Mouse (Mus musculus) neural tube, embryonic 14.5 days (tissue): ENCODE results near the gene Akt1s1. TPM values are rescaled to one million over a fixed set of nuclear protein-coding genes. Genes with fewer than 3 reads are reported as not detected.

Source experiments
- ATAC-seq: fragments of 200-750 bp; cut with Nextera tagmentation; 2 replicates; pipeline ENCODE4 v1.8.0; 2017; ENCODE audit warnings: low read depth, mild to moderate bottlenecking, moderate TSS enrichment, moderate library complexity
- H3K27ac ChIP-seq: fragments of 300-500 bp; sonication (generic); 2 replicates; pipeline ENCODE4 v1.5.1; 2014; ENCODE audit warnings: low read depth, mild to moderate bottlenecking, control low read depth, low read length, moderate library complexity, mixed read lengths
- H3K27me3 ChIP-seq: fragments of 300-500 bp; sonication (generic); 2 replicates; pipeline ENCODE4 v1.6.1; 2014; ENCODE audit warnings: low read length; ENCODE audit not compliant: control insufficient read depth, insufficient read depth
- H3K36me3 ChIP-seq: fragments of 300-500 bp; sonication (generic); 2 replicates; pipeline ENCODE4 v1.6.1; 2014; ENCODE audit warnings: low read length, mixed read lengths; ENCODE audit not compliant: control insufficient read depth, insufficient read depth
- H3K4me1 ChIP-seq: fragments of 300-500 bp; sonication (generic); 2 replicates; pipeline ENCODE4 v1.6.1; 2014; ENCODE audit warnings: low read length; ENCODE audit not compliant: control insufficient read depth, insufficient read depth
- H3K4me2 ChIP-seq: fragments of 300-500 bp; sonication (generic); 2 replicates; pipeline ENCODE4 v1.6.1; 2014; ENCODE audit warnings: mild to moderate bottlenecking, low read depth, low read length, control low read depth
- H3K4me3 ChIP-seq: fragments of 300-500 bp; sonication (generic); 2 replicates; pipeline ENCODE4 v1.5.1; 2014; ENCODE audit warnings: low read depth, low read length, control low read depth, mixed read lengths
- H3K9ac ChIP-seq: fragments of 300-500 bp; sonication (generic); replicated peaks from 2 replicates; pipeline ENCODE4 v1.6.1; 2014; ENCODE audit warnings: low read depth, mild to moderate bottlenecking, control low read depth, low read length, mixed read lengths
- H3K9me3 ChIP-seq: fragments of 300-500 bp; sonication (generic); 2 replicates; pipeline ENCODE4 v1.6.1; 2016; ENCODE audit warnings: low read length; ENCODE audit not compliant: control insufficient read depth
- WGBS: fragments of 180-500 bp; shearing (Covaris S2); extraction: QIAGEN DNeasy Blood & Tissue Kit; methylation state at CpG from one replicate; pipeline ENCODE4 v1.1.7; 2014; 5-methylcytosine and 5-hydroxymethylcytosine counted together
- polyA plus RNA-seq: library from polyadenylated mRNA; unstranded; fragments of >200 nt; fragmentation: Nextera tagmentation; extraction: Ambion mirVana; gene quantifications from 2 replicates; pipeline ENCODE4 v1.2.1, GENCODE M21; 2014

Akt1s1 gene
- polyA plus RNA-seq, 1 experiment from 2014 or later, result 36.4 TPM

DNA sequence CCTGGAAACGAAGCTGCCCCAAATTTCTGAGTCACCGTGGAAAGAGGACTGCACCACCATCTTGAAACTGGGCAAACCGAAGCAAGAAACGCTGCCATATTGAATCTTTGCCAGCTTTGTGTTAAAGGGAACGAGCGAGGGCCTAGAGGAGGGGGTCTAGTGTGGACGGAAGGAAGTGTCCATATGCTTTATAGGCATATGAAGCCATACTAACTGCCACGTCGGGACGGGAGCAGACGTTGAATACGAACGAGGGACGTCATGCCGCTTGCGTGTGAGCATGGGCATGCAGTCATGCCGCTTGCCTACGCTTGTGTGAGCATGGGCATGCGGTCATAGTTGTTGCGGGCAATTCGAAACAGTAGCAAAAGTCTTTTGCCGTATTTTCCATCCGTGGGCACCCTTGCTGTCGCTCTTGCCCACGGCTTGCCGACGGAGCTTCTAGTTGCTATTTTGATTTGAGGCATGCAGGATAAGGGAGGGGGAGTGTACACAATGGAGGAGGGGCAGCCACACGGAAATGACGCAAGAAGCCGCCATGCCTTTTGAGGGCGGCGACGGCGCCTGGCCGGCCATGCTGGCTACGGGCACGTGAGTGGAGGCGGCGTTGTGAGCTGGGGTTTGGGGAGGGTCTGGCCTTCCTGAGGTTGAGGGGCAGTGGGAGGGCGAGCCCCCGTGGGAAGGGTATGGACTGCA lies 773 bp downstream of the Akt1s1 start:
- Histone ChIP-seq H3K36me3 (peaks cover 23% of the 10 kb centered on the region), H3K9me3 (no peaks in the 10 kb centered on the region), H3K9ac (peak overlapping the region; percentile 73), H3K4me3 (peak overlapping the region; percentile 68), H3K4me2 (peak overlapping the region; percentile 71), H3K27me3 (no peaks in the 10 kb centered on the region), H3K4me1 (peaks cover 24% of the 10 kb centered on the region), H3K27ac (peak overlapping the region; percentile 97)
- 0% methylated on average over 41 of the region's 41 CpGs for WGBS
- peak; percentile 73 for ATAC-seq

DNA sequence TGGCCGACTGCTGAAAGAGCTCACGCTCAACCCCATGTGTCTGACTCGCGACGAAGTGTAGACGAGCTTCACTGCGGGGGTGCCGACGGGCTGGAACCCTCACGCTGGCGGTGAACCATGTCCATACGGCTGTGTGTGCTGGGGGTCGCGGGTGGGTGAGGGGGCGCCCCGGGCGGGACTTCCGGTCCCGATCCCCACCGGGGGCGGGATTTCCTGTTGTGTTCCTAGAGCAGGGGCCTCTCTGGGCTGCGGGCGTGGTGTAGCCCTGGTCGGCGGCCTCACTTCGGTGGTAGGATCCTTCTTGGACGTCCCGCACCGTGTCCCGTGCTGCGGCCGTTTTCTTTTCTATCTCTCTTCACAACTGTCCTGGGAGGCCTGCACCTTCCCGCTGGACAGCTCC lies 1.4 kb downstream of the Akt1s1 start:
- peaks cover 29% of the 10 kb centered on the region for H3K4me1 ChIP-seq
- peak; percentile 44 for ATAC-seq
- WGBS, result under 1% methylated on average over 32 of the region's 33 CpGs

DNA sequence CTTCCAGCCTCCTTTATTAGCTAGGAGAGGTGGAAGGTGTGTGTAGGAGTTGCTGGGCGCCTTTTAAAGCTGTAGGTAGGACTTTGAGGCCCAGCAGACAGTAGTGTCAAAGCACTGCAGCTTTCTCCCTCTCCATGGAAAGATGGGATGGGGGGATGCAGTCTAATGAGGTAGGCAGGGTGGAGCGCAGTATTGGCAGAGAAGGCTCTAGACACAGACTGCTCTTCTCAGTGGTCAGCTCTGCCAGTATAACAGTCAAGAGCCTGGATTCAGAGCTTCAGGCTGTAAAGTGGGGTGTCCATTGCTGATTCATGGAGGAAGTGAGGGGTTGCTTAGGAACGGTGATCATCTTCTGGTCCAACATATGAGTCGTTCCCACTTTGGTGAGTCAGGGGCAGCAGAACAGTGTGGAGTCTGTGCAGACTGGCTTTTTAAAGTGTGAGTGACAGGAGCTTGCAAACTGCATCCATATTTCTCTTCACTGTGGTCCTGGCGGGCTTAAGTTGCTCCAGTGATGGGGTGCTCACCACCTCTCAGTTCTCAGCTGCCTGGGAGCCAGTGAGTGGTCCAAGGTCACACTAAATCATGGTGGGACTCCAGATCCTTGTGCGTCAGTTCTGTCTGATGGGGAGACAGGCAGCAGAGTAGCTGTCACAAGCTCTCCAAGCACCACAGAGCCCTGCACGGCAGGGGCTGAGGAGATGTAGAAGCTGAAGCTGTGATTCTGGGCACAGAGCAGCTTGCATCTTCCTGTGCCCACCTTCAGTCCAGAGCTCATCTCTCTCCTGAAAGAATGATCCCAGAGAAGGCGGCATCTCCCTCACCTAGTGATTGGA lies 2.2 kb downstream of the Akt1s1 start:
- no peaks in the 10 kb centered on the region for H3K9me3 ChIP-seq
- 82% methylated on average over 8 of the region's 8 CpGs for WGBS
- H3K4me1 ChIP-seq, result peaks cover 30% of the 10 kb centered on the region
- peaks cover 11% of the 10 kb centered on the region for H3K36me3 ChIP-seq
- no peak for ATAC-seq
- H3K27ac ChIP-seq, result no peak overlapping the region
- H3K4me2 ChIP-seq, result peak overlapping the region; percentile 71
- no peaks in the 10 kb centered on the region for H3K27me3 ChIP-seq
- H3K4me3 ChIP-seq, result peak overlapping the region; percentile 68
- peak overlapping the region; percentile 73 for H3K9ac ChIP-seq

More for the DNA sequence above, 1.4 kb downstream of the Akt1s1 start:
- H3K9me3 ChIP-seq, result no peaks in the 10 kb centered on the region
- H3K4me2 ChIP-seq, result peak overlapping the region; percentile 71
- H3K27ac ChIP-seq, result peak overlapping the region; percentile 97
- peak overlapping the region; percentile 68 for H3K4me3 ChIP-seq
- peak overlapping the region; percentile 73 for H3K9ac ChIP-seq
- peaks cover 19% of the 10 kb centered on the region for H3K36me3 ChIP-seq
- no peaks in the 10 kb centered on the region for H3K27me3 ChIP-seq

DNA sequence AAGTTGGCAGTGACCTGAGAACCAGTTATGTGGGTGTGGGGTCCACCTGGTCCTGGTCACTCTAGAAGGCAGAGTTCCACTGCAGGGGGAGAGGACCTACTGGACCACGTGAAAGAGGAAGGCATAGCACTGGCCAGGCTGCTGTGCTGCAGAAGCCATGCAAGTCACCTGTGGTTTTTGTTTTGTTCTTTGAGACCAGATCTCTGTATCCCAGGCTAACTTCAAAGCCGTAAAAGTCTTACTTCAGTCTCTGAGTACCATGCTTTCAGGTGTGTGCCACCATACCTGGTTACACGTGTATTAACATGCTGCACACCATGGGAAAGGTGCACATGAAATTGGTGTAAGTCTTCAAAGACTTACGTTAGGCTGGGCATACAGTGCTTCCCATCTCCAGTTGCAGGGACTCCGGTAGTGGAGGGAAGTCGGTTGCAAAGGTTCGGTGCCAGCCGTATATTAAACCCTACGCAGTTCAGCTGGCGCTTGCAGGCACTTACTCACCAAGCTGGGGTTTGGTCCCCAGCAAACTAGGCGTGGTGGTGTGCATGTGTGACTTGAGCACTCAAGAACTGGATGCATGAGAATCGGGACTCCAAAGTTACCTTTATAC lies 2.9 kb downstream of the Akt1s1 start:
- H3K4me3 ChIP-seq, result no peak overlapping the region
- H3K9me3 ChIP-seq, result no peaks in the 10 kb centered on the region
- H3K27ac ChIP-seq, result no peak overlapping the region
- 93% methylated on average over 12 of the region's 12 CpGs for WGBS
- no peak for ATAC-seq
- peaks cover 3% of the 10 kb centered on the region; the same call in 1 of the 2 replicates for H3K36me3 ChIP-seq
- no peak overlapping the region for H3K4me2 ChIP-seq
- H3K4me1 ChIP-seq, result peaks cover 34% of the 10 kb centered on the region
- no peak overlapping the region for H3K9ac ChIP-seq
- no peaks in the 10 kb centered on the region for H3K27me3 ChIP-seq

DNA sequence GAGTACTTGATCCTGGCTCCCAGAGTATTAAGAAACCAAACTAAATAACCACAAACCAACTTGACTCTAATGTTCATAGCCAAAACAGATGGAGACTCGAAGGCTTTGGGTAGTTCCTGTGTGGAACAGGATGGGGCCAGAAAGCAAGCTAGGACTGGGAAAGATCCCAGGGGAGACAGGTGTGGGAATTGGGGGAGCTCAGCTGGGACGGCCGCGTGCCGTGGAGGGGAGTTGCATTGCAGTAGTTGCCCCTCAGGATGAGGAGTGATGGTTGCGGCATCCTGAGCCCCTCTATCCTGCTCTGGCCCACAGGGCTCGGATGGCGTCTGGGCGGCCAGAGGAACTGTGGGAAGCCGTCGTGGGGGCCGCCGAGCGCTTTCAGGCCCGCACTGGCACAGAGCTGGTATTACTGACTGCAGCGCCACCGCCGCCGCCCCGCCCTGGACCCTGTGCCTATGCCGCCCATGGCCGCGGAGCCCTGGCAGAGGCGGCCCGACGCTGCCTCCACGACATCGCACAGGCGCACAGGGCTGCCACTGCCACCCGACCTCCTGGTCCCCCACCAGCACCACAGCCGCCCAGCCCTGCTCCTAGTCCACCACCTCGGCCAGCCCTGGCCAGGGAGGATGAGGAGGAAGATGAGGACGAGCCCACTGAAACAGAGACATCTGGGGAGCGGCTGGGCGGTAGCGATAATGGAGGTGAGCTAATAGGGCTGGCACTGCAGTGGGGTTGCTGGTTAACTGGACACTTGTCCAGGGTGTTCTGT lies 3.7 kb downstream of the Akt1s1 start:
- Histone ChIP-seq H3K4me2 (no peak overlapping the region), H3K9ac (no peak overlapping the region), H3K36me3 (0 out of 2 replicates have a peak, but pooled peaks cover 2% of the 10 kb centered on the region), H3K4me1 (peaks cover 32% of the 10 kb centered on the region), H3K4me3 (no peak overlapping the region), H3K9me3 (no peaks in the 10 kb centered on the region), H3K27ac (no peak overlapping the region), H3K27me3 (no peaks in the 10 kb centered on the region)
- WGBS, result 90% methylated on average over 36 of the region's 36 CpGs
- no peak for ATAC-seq

DNA sequence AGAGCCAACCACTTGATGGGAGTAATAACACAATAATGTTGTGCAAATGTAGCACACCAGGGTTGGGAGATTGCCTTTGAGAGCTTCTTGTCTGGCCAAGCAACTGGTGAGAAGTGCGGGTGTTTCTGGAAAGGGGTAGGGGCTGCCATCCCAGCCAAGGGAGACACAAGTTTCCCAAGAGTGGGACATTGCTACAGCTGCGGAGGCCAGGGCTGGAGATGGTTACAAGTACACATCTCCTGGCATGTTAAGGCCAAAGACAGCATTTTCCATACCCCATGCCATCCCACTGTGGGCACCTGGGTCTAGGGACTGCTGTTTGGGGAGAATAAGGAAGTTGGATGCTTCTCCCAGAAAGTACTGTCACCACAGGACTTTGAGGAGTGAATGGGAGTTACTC lies 4.3 kb downstream of the Akt1s1 start:
- no peak overlapping the region for H3K4me3 ChIP-seq
- no peaks in the 10 kb centered on the region for H3K9me3 ChIP-seq
- no peak overlapping the region for H3K4me2 ChIP-seq
- peaks cover 30% of the 10 kb centered on the region for H3K4me1 ChIP-seq
- no peak overlapping the region for H3K27ac ChIP-seq
- H3K9ac ChIP-seq, result no peak overlapping the region
- 94% methylated on average over 2 of the region's 2 CpGs for WGBS
- H3K36me3 ChIP-seq, result 0 out of 2 replicates have a peak, but pooled peaks cover 2% of the 10 kb centered on the region
- H3K27me3 ChIP-seq, result no peaks in the 10 kb centered on the region
- ATAC-seq, result no peak

DNA sequence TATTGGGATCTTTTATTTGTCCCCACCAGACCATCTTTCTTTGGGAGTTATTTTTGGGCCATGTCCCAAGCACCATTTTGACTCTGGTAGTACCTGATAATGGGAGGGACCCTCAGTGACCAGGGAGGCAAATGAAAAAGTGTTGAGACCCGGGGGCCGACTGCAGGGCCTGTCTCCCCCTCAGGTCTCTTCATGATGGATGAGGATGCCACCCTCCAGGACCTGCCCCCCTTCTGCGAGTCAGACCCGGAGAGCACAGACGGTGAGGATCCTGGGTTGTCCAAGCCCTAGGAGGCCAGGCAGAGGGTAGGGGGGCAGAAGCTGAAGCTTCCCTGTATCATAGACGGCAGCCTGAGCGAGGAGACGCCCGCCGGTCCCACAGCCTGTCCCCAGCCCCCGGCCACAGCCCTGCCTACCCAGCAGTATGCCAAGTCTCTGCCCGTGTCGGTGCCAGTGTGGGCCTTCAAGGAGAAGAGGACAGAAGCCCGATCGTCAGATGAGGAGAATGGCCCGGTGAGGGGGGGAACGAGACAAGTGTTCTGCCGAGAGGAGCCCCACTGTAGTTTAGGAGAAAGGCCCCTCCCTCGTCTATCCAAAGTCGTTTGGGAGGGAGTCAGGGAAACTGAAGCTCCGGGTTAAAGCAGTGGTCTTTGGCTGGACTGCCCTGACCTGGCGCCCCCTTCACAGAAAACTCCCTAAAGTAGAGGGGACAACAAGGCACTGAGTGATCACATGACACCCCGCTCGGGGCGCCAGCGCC lies 5.0 kb downstream of the Akt1s1 start:
- H3K4me1 ChIP-seq, result peaks cover 37% of the 10 kb centered on the region
- peak overlapping the region; percentile 33 for H3K4me3 ChIP-seq

More for the DNA sequence above, 5.0 kb downstream of the Akt1s1 start:
- no peak for ATAC-seq
- H3K9ac ChIP-seq, result peak overlapping the region; percentile 63
- peak overlapping the region; percentile 78 for H3K27ac ChIP-seq
- H3K9me3 ChIP-seq, result no peaks in the 10 kb centered on the region
- H3K36me3 ChIP-seq, result 0 out of 2 replicates have a peak, but pooled peaks cover 2% of the 10 kb centered on the region
- WGBS, result 32% methylated on average over 25 of the region's 26 CpGs
- H3K4me2 ChIP-seq, result peak overlapping the region; percentile 63
- no peaks in the 10 kb centered on the region for H3K27me3 ChIP-seq
